ENCODE assay signal across 8 mouse cellular contexts in the genomic region with DNA sequence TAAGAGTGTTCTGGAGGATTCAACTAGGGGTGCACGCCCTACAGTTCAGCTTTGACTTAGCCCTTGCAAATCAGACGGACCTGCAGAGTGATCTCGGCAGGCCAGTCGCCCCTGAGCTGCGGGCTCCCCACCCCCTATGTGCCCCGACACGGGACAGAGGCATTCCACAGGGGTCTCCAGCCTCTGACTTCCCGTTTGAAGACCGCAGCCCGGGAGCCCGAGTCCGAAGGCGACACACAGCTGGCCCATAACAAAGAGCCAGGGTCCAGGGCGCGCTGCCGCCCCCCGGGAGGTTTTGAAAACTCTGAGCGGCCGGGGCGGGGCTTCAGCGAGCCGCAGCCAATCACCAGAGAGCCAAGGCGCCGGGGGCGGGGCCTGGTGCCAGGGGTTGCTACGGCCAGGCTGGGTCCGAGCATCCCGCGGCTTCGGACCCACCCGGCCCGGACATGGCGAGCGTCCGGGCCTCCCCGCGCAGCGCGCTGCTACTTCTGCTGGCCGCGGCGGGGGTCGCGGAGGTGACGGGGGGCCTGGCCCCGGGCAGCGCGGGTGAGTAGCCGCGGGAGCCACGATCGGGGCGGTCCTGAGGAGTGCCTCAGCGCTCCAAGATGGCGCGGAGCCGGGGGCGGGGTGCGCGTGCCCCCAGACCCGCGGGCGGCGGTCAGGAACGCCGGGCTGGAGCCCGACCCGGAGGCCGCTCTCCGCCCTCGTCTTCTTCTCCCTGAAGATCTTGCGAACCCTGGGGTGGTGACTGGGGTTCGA. TPM values are rescaled to one million over a fixed set of nuclear protein-coding genes. Genes with fewer than 3 reads are reported as not detected.
DNase-seq lines count a peak whose midpoint lies in the region; ATAC-seq lines count a peak whose summit lies in the region.

Gene Reck, plus strand, starts transcription at position 371 of the 759 bp plus-strand sequence.

- peak; percentile 86 for ATAC-seq in megakaryocyte progenitor cell, adult 5-6 weeks (replicated peaks; ENCODE audit: poor library complexity)

- intact Hi-C loops in gastrocnemius, postnatal 14 days (cut with DNase I; ENCODE audit: low total_unique reads), result no loop called here
- intact Hi-C loops in left cerebral cortex, postnatal 10 days (cut with DNase I), result no loop called here

- DNase-seq in adipocyte (ENCODE audit: low spot score), result peak; percentile 59
- peak; percentile 81 for DNase-seq in embryo, embryonic 10 days (ENCODE audit: low spot score)
- peak; percentile 88 for DNase-seq in gastrocnemius, postnatal 14 days
- DNase-seq in induced T-regulatory cell, adult 2 months (ENCODE audit: low read depth), result peak; percentile 85
- peak; percentile 62 to 91 for DNase-seq in left cerebral cortex, postnatal 10 days (ENCODE audit: extremely low spot score in 1 of 2, low spot score in 2 of 2)
- DNase-seq in right cerebral cortex, postnatal 25 days, result peak; percentile 83
- DNase-seq in urinary bladder, postnatal 4 days (ENCODE audit: low spot score in 2 of 2), result peak; percentile 82 to 88

RNA-seq across cellular contexts. Expression of gene Reck, which starts in this region (rescaled TPM):
- total RNA-seq in gastrocnemius, postnatal 14 days (2021), result 10 to 100 TPM in 1 of 2 experiments, 1 to 10 TPM in 1; 8.6 to 11.1 TPM
- 1 to 10 TPM; 5.2 to 6.8 TPM for total RNA-seq in left cerebral cortex, postnatal 10 days (2021)
- total RNA-seq in megakaryocyte progenitor cell, adult 5-6 weeks (2015), result 1.5 and 1.8 TPM in 2 replicates
- 1.1 and 4.4 TPM in 2 replicates for total RNA-seq in megakaryocyte progenitor cell, adult 5-6 weeks (2017)

Comparison
In these comparisons a context has a peak if more than half of its experiments do, and no peak if none do; other contexts are left out.
1. Peak in every context shown above with its lines: DNase-seq and ATAC-seq.